Mouse (Mus musculus): Measurements from ENCODE around the gene Rap1gap. TPM values are rescaled to one million over a fixed set of nuclear protein-coding genes. Genes with fewer than 3 reads are reported as not detected.

Gene Rap1gap
- polyA plus RNA-seq, 1 experiment from 2014 or later: 17.5 TPM

- Histone ChIP-seq H3K4me1 (ENCODE audit: control insufficient read depth, insufficient read depth, low read length) (peaks cover 3% of the 10 kb centered on the region; the same call in 1 of the 2 replicates), H3K4me2 (replicated peaks; ENCODE audit: low read depth, low read length) (no peak overlapping the region), H3K9ac (replicated peaks; ENCODE audit: low read depth, low read length) (no peak overlapping the region), H3K36me3 (ENCODE audit: control insufficient read depth, insufficient read depth, low read length) (no peaks in the 10 kb centered on the region), H3K9me3 (ENCODE audit: control insufficient read depth, low read depth, low read length) (no peaks in the 10 kb centered on the region), H3K4me3 (ENCODE audit: low read depth, low read length) (no peak overlapping the region), H3K27ac (ENCODE audit: low read length) (no peak overlapping the region), H3K27me3 (ENCODE audit: control insufficient read depth, insufficient read depth, low read length) (no peaks in the 10 kb centered on the region)
- 83% methylated on average over 6 of the region's 6 CpGs for WGBS
- ATAC-seq (ENCODE audit: insufficient number of reproducible peaks, insufficient read depth, low FRiP score, low read depth): no peak
Measured at GRCm38 (mm10) chr4:137774505-137774904, 110.0 kb downstream of the Rap1gap start.

GRCm38 (mm10) chr4:137777866-137778265, 113.3 kb downstream of the Rap1gap start:
- ATAC-seq (ENCODE audit: insufficient number of reproducible peaks, insufficient read depth, low FRiP score, low read depth): no peak
- H3K9me3 ChIP-seq (ENCODE audit: control insufficient read depth, low read depth, low read length): no peaks in the 10 kb centered on the region
- 87% methylated on average over 4 of the region's 4 CpGs for WGBS
- no peak overlapping the region for H3K4me2 ChIP-seq (replicated peaks; ENCODE audit: low read depth, low read length)
- no peak overlapping the region for H3K27ac ChIP-seq (ENCODE audit: low read length)
- no peak overlapping the region for H3K4me3 ChIP-seq (ENCODE audit: low read depth, low read length)
- no peaks in the 10 kb centered on the region for H3K4me1 ChIP-seq (ENCODE audit: control insufficient read depth, insufficient read depth, low read length)
- H3K9ac ChIP-seq (replicated peaks; ENCODE audit: low read depth, low read length): no peak overlapping the region
- no peaks in the 10 kb centered on the region for H3K27me3 ChIP-seq (ENCODE audit: control insufficient read depth, insufficient read depth, low read length)
- H3K36me3 ChIP-seq (ENCODE audit: control insufficient read depth, insufficient read depth, low read length): no peaks in the 10 kb centered on the region

GRCm38 (mm10) chr4:137778397-137779184, 114.1 kb downstream of the Rap1gap start:
- no peak overlapping the region for H3K4me2 ChIP-seq (replicated peaks; ENCODE audit: low read depth, low read length)
- H3K27me3 ChIP-seq (ENCODE audit: control insufficient read depth, insufficient read depth, low read length): no peaks in the 10 kb centered on the region
- no peak overlapping the region for H3K27ac ChIP-seq (ENCODE audit: low read length)
- peaks cover 2% of the 10 kb centered on the region; the same call in 1 of the 2 replicates for H3K4me1 ChIP-seq (ENCODE audit: control insufficient read depth, insufficient read depth, low read length)
- no peaks in the 10 kb centered on the region for H3K9me3 ChIP-seq (ENCODE audit: control insufficient read depth, low read depth, low read length)
- H3K9ac ChIP-seq (replicated peaks; ENCODE audit: low read depth, low read length): no peak overlapping the region
- H3K4me3 ChIP-seq (ENCODE audit: low read depth, low read length): no peak overlapping the region
- no peaks in the 10 kb centered on the region for H3K36me3 ChIP-seq (ENCODE audit: control insufficient read depth, insufficient read depth, low read length)
- 82% methylated on average over 17 of the region's 17 CpGs for WGBS
- no peak for ATAC-seq (ENCODE audit: insufficient number of reproducible peaks, insufficient read depth, low FRiP score, low read depth)

Other genes with a start within 250 kb of the Rap1gap start
- gene Cela3b, start 234.2 kb upstream of the Rap1gap start, polyA plus RNA-seq (2014; fragmentation: Nextera tagmentation; extraction: Ambion mirVana): 1.0 TPM in 1 of 2 replicates, not detected in the other
- not detected in 2 replicates for gene 1700013G24Rik, start 211.4 kb upstream of the Rap1gap start, polyA plus RNA-seq (2014; fragmentation: Nextera tagmentation; extraction: Ambion mirVana)
- 42.6 and 44.1 TPM in 2 replicates for gene Hspg2, start 196.0 kb upstream of the Rap1gap start, polyA plus RNA-seq (2014; fragmentation: Nextera tagmentation; extraction: Ambion mirVana)
- gene Ldlrad2, start 90.2 kb upstream of the Rap1gap start, polyA plus RNA-seq (2014; fragmentation: Nextera tagmentation; extraction: Ambion mirVana): not detected in 2 replicates
- 83.9 and 86.8 TPM in 2 replicates for gene Usp48, start 71.0 kb upstream of the Rap1gap start, polyA plus RNA-seq (2014; fragmentation: Nextera tagmentation; extraction: Ambion mirVana)
- 21.9 and 24.9 TPM in 2 replicates for gene Alpl, start 131.7 kb downstream of the Rap1gap start, polyA plus RNA-seq (2014; fragmentation: Nextera tagmentation; extraction: Ambion mirVana)
- gene Ece1, start 197.5 kb downstream of the Rap1gap start, polyA plus RNA-seq (2014; fragmentation: Nextera tagmentation; extraction: Ambion mirVana): 80.6 and 83.2 TPM in 2 replicates

All from stomach, embryonic 14.5 days (tissue).